Mouse (Mus musculus): ENCODE measurements at regions not wholly inside any gene's neighbourhood (a gene's known extent, or its start where the extent isn't known, plus 50 kb on each side); places are given as distances from the start of the nearest gene placed in this dataset.

DNA sequence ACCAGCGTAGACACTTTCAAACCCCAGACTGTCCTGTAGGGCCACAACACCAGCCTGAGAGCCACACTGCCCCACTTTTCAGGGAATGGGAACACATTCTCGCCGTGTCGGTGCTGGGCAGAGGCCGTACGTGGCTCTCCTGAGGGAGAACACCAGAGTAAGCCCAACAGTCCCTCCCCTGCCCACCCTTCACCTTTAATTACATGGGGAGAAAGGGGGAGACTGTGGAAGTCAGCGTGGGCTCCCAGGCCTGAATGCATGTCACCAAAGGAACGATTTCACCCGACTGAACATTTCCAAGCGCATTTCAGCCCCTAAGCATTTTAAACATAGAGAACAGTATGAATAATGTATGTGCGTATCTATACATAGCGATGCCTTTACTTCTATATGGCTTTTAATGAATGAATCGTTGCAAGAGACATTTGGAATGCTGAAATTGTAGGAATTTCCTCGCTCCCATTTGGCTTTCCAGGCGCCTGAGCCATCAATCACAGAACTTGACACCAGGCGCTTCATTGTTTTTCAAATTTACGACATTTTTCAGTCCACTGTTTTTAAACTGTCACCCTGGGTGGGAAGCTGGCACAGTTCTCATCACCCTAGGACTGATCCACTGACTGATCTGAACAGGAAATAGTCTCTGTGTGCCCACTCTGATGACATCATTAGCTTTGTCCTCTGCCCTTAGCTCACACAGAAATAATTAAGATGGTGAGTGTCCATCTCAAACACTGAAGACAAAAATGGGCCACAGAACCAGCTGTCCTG is 152.3 kb downstream of the Atp23 start:
- in situ Hi-C loops (cut with MboI, MseI) = no loop called here

- in situ Hi-C loops (cut with MboI, MseI) = no loop called here
Measured at GRCm38 (mm10) chr10:126734661-126735060, 166.5 kb downstream of the Atp23 start.

GRCm38 (mm10) chr10:126727840-126728239 is 173.3 kb downstream of the Atp23 start:
- in situ Hi-C loops (cut with MboI, MseI) = loop anchor here in 1 of 2 experiments (10.0 kb wide), 1 partner anchor 2003 kb away; no protein-coding TSS in a partner anchor

DNA sequence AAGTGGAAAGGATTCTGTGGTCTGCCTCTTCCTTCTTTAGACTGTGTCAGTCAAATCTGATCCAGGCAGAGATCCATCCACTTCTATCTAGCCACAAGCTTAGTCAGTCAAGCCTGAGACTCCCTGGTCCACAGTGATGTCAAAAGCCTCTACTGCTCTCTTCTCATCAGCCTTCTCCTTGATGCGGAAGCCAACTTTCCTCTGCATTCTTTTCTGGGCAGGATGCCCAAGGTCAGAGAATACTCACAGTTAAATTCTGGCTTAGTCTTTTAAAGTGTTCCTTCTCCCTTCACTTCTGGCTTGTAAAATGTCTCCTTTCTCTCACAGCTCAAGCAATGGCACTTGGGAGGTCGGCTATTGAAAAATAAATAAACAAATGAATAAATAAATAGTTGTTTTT is 183.2 kb downstream of the Atp23 start:
- in situ Hi-C loops (cut with MboI, MseI) = no loop called here

- in situ Hi-C loops (cut with MboI, MseI) = no loop called here
Measured at GRCm38 (mm10) chr10:126711758-126712157, 189.4 kb downstream of the Atp23 start.

DNA sequence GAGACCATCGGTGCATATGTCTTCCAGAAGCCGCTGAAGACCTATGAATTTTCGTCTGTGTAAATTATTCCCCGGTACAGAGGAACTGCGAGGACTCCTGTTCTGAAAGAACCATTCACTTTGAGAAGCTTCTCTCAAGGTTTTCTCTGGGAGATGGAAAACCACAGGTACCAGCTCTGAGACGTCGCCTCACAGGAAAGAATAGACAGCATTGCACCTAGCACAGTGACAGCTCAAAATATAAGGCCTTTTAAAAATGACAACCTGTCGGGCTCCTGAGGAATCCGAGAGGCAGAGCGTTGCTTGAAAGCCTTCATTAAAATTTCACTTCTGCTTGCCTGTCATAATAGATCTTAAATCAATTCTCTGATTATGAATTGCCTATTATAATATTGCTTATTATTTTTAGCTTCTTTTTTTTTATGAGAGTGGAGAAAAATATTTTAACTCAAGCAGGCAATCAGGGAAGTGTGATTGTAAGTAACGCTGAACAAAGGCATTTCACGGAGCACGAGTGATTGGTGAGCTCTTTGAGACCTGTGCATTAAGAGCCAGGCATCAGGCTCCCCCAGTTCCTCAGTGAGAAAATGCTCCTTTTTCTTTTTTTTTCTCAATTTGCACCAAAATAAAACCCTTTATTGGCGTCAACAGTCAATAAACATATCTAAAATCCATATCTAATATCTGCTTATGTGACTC is 191.8 kb downstream of the Atp23 start:
- in situ Hi-C loops (cut with MboI, MseI) = no loop called here

DNA sequence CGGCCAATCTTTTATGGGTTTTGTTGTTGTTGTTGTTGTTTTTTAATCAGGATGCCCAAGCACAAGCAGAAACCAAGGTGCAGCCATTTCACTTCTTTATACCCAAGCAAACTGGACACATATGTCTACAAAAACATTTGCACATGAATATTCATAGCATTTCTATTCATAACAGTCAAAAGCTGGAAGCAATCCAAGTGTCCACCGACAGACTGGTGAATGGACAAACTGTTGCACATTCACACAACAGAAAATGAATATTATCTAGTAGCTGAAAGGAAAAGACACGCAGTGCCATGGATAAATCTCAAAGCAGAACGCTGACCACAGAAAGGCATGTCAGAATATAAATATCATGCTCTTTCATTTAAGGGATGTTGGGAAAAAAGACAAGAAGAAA is 192.4 kb downstream of the Atp23 start:
- in situ Hi-C loops (cut with MboI, MseI) = no loop called here

DNA sequence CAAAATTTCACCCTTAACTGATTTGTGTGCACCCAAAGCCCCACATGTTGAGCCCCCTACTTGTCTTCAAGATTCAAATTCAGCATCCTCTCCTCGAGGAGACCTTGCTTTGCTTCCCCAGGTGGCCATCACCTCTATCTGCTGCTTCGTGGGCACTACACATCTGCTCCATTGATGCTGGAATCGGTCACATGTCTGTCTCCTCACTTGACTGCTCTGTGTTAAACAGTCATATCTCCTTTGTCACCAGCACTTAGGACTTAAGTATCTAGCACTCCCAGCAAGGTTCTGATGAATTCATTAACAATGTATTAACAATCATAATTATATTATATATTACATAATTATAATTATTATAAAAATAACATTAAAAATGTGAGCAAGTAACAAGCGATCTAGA is 192.9 kb downstream of the Atp23 start:
- in situ Hi-C loops (cut with MboI, MseI) = no loop called here

DNA sequence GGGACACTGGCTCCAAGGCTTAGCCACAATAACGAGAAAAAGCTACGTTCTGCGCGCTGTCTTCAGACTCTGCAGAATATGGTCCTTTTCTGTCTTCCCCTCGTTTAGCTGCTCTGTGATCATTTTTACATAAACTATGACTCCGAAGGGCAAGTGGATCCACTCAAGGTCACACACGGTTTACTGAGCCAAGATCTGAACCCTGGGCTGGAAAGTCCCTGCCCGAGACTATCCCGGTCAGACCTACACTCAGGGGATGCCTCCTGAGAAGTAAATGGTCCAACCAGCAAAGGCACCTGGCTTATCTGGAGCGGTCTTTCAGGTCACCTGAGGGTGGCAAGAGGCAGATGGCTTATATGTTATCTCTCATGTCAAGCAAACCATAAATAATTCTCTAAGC is 204.1 kb downstream of the Atp23 start:
- in situ Hi-C loops (cut with MboI, MseI) = no loop called here

DNA sequence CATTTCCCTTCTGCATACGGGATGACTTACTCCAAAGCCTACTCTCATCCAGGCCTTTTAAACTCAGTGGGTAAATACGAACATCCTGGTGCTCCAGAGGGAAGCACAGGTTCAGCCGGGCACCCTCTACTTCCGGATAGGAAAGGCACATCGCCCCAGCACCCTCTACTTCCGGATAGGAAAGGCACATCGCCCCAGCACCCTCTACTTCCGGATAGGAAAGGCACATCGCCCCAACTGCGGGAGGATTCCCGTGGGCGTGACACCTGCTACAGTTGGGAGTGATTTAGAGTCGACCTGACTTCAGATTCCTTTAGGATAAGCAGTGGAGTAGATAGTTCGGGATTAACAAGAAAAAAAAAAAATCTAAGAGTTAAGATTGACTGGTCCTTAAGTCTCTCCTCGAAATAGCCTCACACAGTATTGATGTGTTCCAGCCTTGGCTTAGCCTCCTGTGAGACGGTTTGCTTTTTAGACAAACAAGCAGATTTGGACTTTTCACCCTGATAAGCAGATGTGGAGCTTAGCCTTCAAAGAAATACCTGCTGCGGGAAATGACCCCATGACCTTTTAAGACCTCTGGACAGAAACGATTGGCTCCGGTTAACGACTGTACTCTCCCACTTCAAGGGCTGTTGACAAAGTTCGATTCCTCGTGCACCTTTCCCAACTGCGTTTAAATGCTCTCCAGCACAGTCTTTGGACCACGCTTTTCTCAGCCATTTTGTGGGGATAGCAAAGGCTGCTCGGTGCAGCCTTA is 210.1 kb downstream of the Atp23 start:
- in situ Hi-C loops (cut with MboI, MseI) = no loop called here

- in situ Hi-C loops (cut with MboI, MseI) = no loop called here
Measured at GRCm38 (mm10) chr10:126680275-126681184, 220.6 kb downstream of the Atp23 start.

- in situ Hi-C loops (cut with MboI, MseI) = no loop called here
Measured at GRCm38 (mm10) chr10:126679224-126680120, 221.7 kb downstream of the Atp23 start.

GRCm38 (mm10) chr10:126673437-126673836 is 227.7 kb downstream of the Atp23 start:
- in situ Hi-C loops (cut with MboI, MseI) = no loop called here

DNA sequence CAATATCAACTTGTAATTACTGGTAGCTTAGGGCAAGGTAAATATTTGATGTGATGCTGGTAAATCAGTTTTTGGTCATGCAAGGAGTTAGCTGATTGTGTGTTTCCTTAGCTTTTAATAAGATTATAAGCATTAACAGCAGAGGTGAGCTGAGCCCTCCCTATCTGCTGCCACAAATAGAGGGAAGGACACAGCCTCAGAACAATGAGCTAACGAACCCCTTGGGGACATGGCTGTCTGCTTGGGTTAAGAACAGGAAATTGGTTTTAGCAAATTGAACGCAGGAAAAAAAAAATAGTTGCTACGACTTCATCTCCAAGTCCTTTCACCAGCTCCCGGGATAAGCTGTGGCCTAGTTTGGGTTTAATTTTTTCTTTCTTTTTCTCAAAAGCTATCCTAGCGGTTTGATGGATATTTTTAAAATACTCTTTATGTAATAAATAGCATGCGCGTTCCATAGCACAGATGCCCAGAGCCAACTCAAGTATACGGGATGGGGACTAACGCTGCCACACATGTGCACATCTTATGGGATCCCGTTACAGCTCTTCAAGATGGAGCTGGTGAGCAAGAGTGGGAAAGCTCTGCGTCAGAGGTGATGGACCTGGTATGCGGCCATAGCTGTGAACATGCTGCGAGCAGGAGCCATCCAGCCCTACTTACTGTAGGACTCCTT is 236.6 kb downstream of the Atp23 start:
- in situ Hi-C loops (cut with MboI, MseI) = no loop called here

GRCm38 (mm10) chr10:126663461-126664013 is 237.6 kb downstream of the Atp23 start:
- in situ Hi-C loops (cut with MboI, MseI) = no loop called here

GRCm38 (mm10) chr10:126662765-126663164 is 238.4 kb downstream of the Atp23 start:
- in situ Hi-C loops (cut with MboI, MseI) = no loop called here

GRCm38 (mm10) chr10:126661095-126661615 is 240.0 kb downstream of the Atp23 start:
- in situ Hi-C loops (cut with MboI, MseI) = no loop called here

DNA sequence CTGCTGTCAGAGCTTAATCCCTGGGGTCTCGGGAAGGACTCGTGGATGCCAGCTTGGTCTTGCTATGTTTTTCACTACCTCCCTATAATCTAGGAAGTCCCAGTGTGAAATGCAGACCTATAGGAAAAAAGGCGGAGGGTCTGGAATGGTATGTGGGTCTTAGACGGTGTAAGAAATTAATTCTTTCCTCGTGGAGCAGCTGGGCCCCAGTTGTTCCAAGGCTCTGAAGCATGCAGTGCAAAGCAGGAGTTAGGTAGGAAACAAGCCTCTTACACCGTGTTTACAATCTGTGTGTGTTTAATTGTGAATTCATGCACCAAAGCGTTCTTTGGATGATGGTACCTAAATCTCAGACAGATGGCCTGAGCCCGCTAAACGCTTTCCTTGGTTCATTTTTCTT is 241.1 kb downstream of the Atp23 start:
- in situ Hi-C loops (cut with MboI, MseI) = no loop called here

DNA sequence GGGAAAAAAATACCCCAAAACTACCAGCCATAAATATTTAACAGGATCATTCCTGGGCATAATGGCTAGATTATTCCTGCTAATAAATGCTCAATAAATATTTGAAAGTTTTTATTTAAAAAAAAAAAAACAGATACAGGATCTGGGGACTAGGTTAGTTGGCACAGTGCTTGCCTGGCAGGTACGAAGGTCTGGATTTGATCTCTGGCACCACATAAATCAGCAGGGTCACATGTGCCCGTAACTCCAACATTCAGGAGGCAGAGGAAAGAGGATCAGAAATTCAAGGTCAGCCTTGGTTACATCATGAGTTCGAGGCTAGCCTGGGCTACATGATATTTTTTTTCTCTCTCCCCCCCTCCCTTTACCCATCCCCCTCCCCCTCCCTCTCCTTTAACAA is 248.5 kb downstream of the Atp23 start:
- in situ Hi-C loops (cut with MboI, MseI) = no loop called here
